Mouse (Mus musculus) lung, embryonic 15.5 days (tissue): ENCODE results near the gene Uso1. TPM values are rescaled to one million over a fixed set of nuclear protein-coding genes. Genes with fewer than 3 reads are reported as not detected.
A peak's percentile ranks its signal among the peaks of the same experiment; 100 is the strongest.

Experiments
- ATAC-seq: fragments of 200-750 bp; cut with Nextera tagmentation; 2 replicates; pipeline ENCODE4 v1.8.0; 2017; ENCODE audit warnings: moderate number of reproducible peaks, borderline replicate concordance; ENCODE audit not compliant: low FRiP score, low TSS enrichment; ENCODE audit errors: extremely low read depth
- H3K27ac ChIP-seq: fragments of 300-500 bp; sonication (generic); 2 replicates; pipeline ENCODE4 v1.5.1; 2015; ENCODE audit warnings: moderate library complexity, mild to moderate bottlenecking, inconsistent platforms
- H3K27me3 ChIP-seq: fragments of 300-500 bp; sonication (generic); 2 replicates; pipeline ENCODE4 v1.6.1; 2015; ENCODE audit warnings: inconsistent platforms
- H3K36me3 ChIP-seq: fragments of 300-500 bp; sonication (generic); 2 replicates; pipeline ENCODE4 v1.6.1; 2015; ENCODE audit warnings: inconsistent platforms
- H3K4me1 ChIP-seq: fragments of 300-500 bp; sonication (generic); 2 replicates; pipeline ENCODE4 v1.6.1; 2015; ENCODE audit warnings: inconsistent platforms
- H3K4me2 ChIP-seq: fragments of 300-500 bp; sonication (generic); 2 replicates; pipeline ENCODE4 v1.6.1; 2015; ENCODE audit warnings: inconsistent platforms, mild to moderate bottlenecking, moderate library complexity
- H3K4me3 ChIP-seq: fragments of 300-500 bp; sonication (generic); 2 replicates; pipeline ENCODE4 v1.5.1; 2015; ENCODE audit warnings: mild to moderate bottlenecking, inconsistent platforms
- H3K9ac ChIP-seq: fragments of 300-500 bp; sonication (generic); 2 replicates; pipeline ENCODE4 v1.6.1; 2015; ENCODE audit warnings: inconsistent platforms
- H3K9me3 ChIP-seq: fragments of 300-500 bp; sonication (generic); 2 replicates; pipeline ENCODE4 v1.6.1; 2016; ENCODE audit warnings: inconsistent platforms
- WGBS: fragments of 180-500 bp; shearing (Covaris S2); methylation state at CpG from one replicate; pipeline ENCODE4 v1.1.7; 2015; 5-methylcytosine and 5-hydroxymethylcytosine counted together
- polyA plus RNA-seq: library from polyadenylated mRNA; unstranded; fragments of >200 nt; fragmentation: Nextera tagmentation; extraction: Ambion mirVana; gene quantifications from 2 replicates; pipeline ENCODE4 v1.2.1, GENCODE M21; 2015

Gene Uso1
- polyA plus RNA-seq, 1 experiment from 2014 or later = 38.0 TPM

- Histone ChIP-seq H3K36me3 (no peaks in the 10 kb centered on the region), H3K27ac (no peak overlapping the region), H3K9me3 (no peaks in the 10 kb centered on the region), H3K4me3 (no peak overlapping the region), H3K4me1 (no peaks in the 10 kb centered on the region), H3K9ac (no peak overlapping the region), H3K27me3 (no peaks in the 10 kb centered on the region), H3K4me2 (no peak overlapping the region)
- WGBS = 92% methylated on average over 3 of the region's 3 CpGs
- no peak for ATAC-seq
Observed at GRCm38 (mm10) chr5:92229514-92229913, 91.8 kb downstream of the Uso1 start.

- Histone ChIP-seq H3K27ac (no peak overlapping the region), H3K4me2 (no peak overlapping the region), H3K4me3 (no peak overlapping the region), H3K9ac (no peak overlapping the region), H3K4me1 (no peaks in the 10 kb centered on the region; the same call in 1 of the 2 replicates), H3K27me3 (no peaks in the 10 kb centered on the region), H3K9me3 (no peaks in the 10 kb centered on the region), H3K36me3 (no peaks in the 10 kb centered on the region)
- 74% methylated on average over 11 of the region's 11 CpGs for WGBS
- ATAC-seq = no peak
Observed at GRCm38 (mm10) chr5:92230306-92230705, 92.6 kb downstream of the Uso1 start.

- ATAC-seq = no peak
- Histone ChIP-seq H3K36me3 (no peaks in the 10 kb centered on the region), H3K4me2 (no peak overlapping the region), H3K9me3 (no peaks in the 10 kb centered on the region), H3K4me3 (no peak overlapping the region), H3K4me1 (no peaks in the 10 kb centered on the region; the same call in 1 of the 2 replicates), H3K9ac (no peak overlapping the region), H3K27ac (no peak overlapping the region), H3K27me3 (no peaks in the 10 kb centered on the region)
- 63% methylated on average over 10 of the region's 10 CpGs for WGBS
Observed at GRCm38 (mm10) chr5:92231836-92232235, 94.1 kb downstream of the Uso1 start.

- no peak overlapping the region for H3K9ac ChIP-seq
- no peaks in the 10 kb centered on the region for H3K27me3 ChIP-seq
- 80% methylated on average over 4 of the region's 4 CpGs for WGBS
- no peak for ATAC-seq
- H3K9me3 ChIP-seq = no peaks in the 10 kb centered on the region
- H3K4me1 ChIP-seq = no peaks in the 10 kb centered on the region; the same call in 1 of the 2 replicates
- no peak overlapping the region for H3K4me3 ChIP-seq
- no peak overlapping the region for H3K4me2 ChIP-seq
- no peak overlapping the region for H3K27ac ChIP-seq
- H3K36me3 ChIP-seq = no peaks in the 10 kb centered on the region
Observed at GRCm38 (mm10) chr5:92233366-92233765, 95.6 kb downstream of the Uso1 start.

GRCm38 (mm10) chr5:92234939-92235557, 97.3 kb downstream of the Uso1 start:
- Histone ChIP-seq H3K4me3 (no peak overlapping the region), H3K27me3 (no peaks in the 10 kb centered on the region), H3K9ac (no peak overlapping the region), H3K27ac (no peak overlapping the region), H3K9me3 (no peaks in the 10 kb centered on the region), H3K36me3 (no peaks in the 10 kb centered on the region), H3K4me1 (no peaks in the 10 kb centered on the region; the same call in 1 of the 2 replicates), H3K4me2 (no peak overlapping the region)
- ATAC-seq = no peak
- WGBS = 36% methylated on average over 5 of the region's 5 CpGs

- no peaks in the 10 kb centered on the region for H3K27me3 ChIP-seq
- H3K4me2 ChIP-seq = peak overlapping the region; percentile 29
- no peaks in the 10 kb centered on the region for H3K9me3 ChIP-seq
- no peaks in the 10 kb centered on the region for H3K36me3 ChIP-seq
- H3K4me3 ChIP-seq = no peak overlapping the region
- H3K27ac ChIP-seq = no peak overlapping the region
- 34% methylated on average over 29 of the region's 29 CpGs for WGBS
- no peak overlapping the region for H3K9ac ChIP-seq
- no peaks in the 10 kb centered on the region; the same call in 1 of the 2 replicates for H3K4me1 ChIP-seq
- ATAC-seq = no peak
Observed at GRCm38 (mm10) chr5:92239333-92240232, 101.8 kb downstream of the Uso1 start.

GRCm38 (mm10) chr5:92240769-92241168, 103.0 kb downstream of the Uso1 start:
- no peaks in the 10 kb centered on the region for H3K27me3 ChIP-seq
- H3K4me2 ChIP-seq = no peak overlapping the region
- no peak for ATAC-seq
- H3K4me1 ChIP-seq = no peaks in the 10 kb centered on the region
- WGBS = 89% methylated on average over 12 of the region's 12 CpGs
- H3K36me3 ChIP-seq = no peaks in the 10 kb centered on the region
- H3K9ac ChIP-seq = no peak overlapping the region
- H3K9me3 ChIP-seq = no peaks in the 10 kb centered on the region
- H3K27ac ChIP-seq = no peak overlapping the region
- no peak overlapping the region for H3K4me3 ChIP-seq

GRCm38 (mm10) chr5:92244900-92245299, 107.2 kb downstream of the Uso1 start:
- no peak overlapping the region for H3K27ac ChIP-seq
- H3K9ac ChIP-seq = no peak overlapping the region
- no peaks in the 10 kb centered on the region for H3K4me1 ChIP-seq
- no peaks in the 10 kb centered on the region for H3K27me3 ChIP-seq
- H3K9me3 ChIP-seq = no peaks in the 10 kb centered on the region
- no peak overlapping the region for H3K4me3 ChIP-seq
- ATAC-seq = no peak
- H3K4me2 ChIP-seq = no peak overlapping the region
- no peaks in the 10 kb centered on the region for H3K36me3 ChIP-seq
- WGBS = 85% methylated on average over 2 of the region's 2 CpGs

- no peak overlapping the region for H3K9ac ChIP-seq
- no peak overlapping the region for H3K4me2 ChIP-seq
- H3K36me3 ChIP-seq = no peaks in the 10 kb centered on the region
- H3K4me3 ChIP-seq = no peak overlapping the region
- H3K27me3 ChIP-seq = no peaks in the 10 kb centered on the region
- no peak overlapping the region for H3K27ac ChIP-seq
- ATAC-seq = no peak
- 87% methylated on average over 9 of the region's 9 CpGs for WGBS
- H3K9me3 ChIP-seq = no peaks in the 10 kb centered on the region
- H3K4me1 ChIP-seq = no peaks in the 10 kb centered on the region
Observed at GRCm38 (mm10) chr5:92245483-92245882, 107.7 kb downstream of the Uso1 start.

GRCm38 (mm10) chr5:92248614-92249013, 110.9 kb downstream of the Uso1 start:
- Histone ChIP-seq H3K4me1 (0 out of 2 replicates have a peak, but pooled peaks cover 5% of the 10 kb centered on the region), H3K36me3 (no peaks in the 10 kb centered on the region), H3K4me3 (no peak overlapping the region), H3K27me3 (no peaks in the 10 kb centered on the region), H3K9me3 (no peaks in the 10 kb centered on the region), H3K4me2 (no peak overlapping the region), H3K27ac (no peak overlapping the region), H3K9ac (no peak overlapping the region)
- ATAC-seq = no peak
- WGBS = 76% methylated on average over 11 of the region's 11 CpGs

GRCm38 (mm10) chr5:92252031-92252430, 114.3 kb downstream of the Uso1 start:
- no peaks in the 10 kb centered on the region for H3K9me3 ChIP-seq
- 0 out of 2 replicates have a peak, but pooled peaks cover 5% of the 10 kb centered on the region for H3K4me1 ChIP-seq
- no peak overlapping the region for H3K4me2 ChIP-seq
- ATAC-seq = no peak
- no peak overlapping the region for H3K27ac ChIP-seq
- WGBS = 82% methylated on average over 6 of the region's 6 CpGs
- H3K36me3 ChIP-seq = no peaks in the 10 kb centered on the region
- no peaks in the 10 kb centered on the region for H3K27me3 ChIP-seq
- H3K9ac ChIP-seq = no peak overlapping the region
- H3K4me3 ChIP-seq = no peak overlapping the region
